Mouse (Mus musculus) midbrain, embryonic 16.5 days (tissue): ENCODE data around the gene Fuca2. TPM values are rescaled to one million over a fixed set of nuclear protein-coding genes. Genes with fewer than 3 reads are reported as not detected.

Experiments used
- ATAC-seq: fragments of 200-750 bp; cut with Nextera tagmentation; 2 replicates; pipeline ENCODE4 v1.8.0; 2017; ENCODE audit warnings: moderate TSS enrichment
- H3K27ac ChIP-seq: fragments of 300-500 bp; sonication (generic); 2 replicates; pipeline ENCODE4 v1.5.1; 2014; ENCODE audit warnings: mild to moderate bottlenecking, low read length, mixed read lengths
- H3K27me3 ChIP-seq: fragments of 300-500 bp; sonication (generic); 2 replicates; pipeline ENCODE4 v1.6.1; 2014; ENCODE audit warnings: low read depth, low read length, mixed read lengths; ENCODE audit not compliant: control insufficient read depth, insufficient read depth
- H3K36me3 ChIP-seq: fragments of 300-500 bp; sonication (generic); 2 replicates; pipeline ENCODE4 v1.6.1; 2014; ENCODE audit warnings: mild to moderate bottlenecking, low read length, moderate library complexity, mixed read lengths; ENCODE audit not compliant: control insufficient read depth, insufficient read depth
- H3K4me1 ChIP-seq: fragments of 300-500 bp; sonication (generic); 2 replicates; pipeline ENCODE4 v1.6.1; 2014; ENCODE audit warnings: mild to moderate bottlenecking, low read length, mixed read lengths; ENCODE audit not compliant: control insufficient read depth, insufficient read depth
- H3K4me2 ChIP-seq: fragments of 300-500 bp; sonication (generic); 2 replicates; pipeline ENCODE4 v1.6.1; 2014; ENCODE audit warnings: mild to moderate bottlenecking, low read length, mixed read lengths
- H3K4me3 ChIP-seq: fragments of 300-500 bp; sonication (generic); 2 replicates; pipeline ENCODE4 v1.5.1; 2014; ENCODE audit warnings: low read depth, mild to moderate bottlenecking, low read length, moderate library complexity, mixed read lengths
- H3K9ac ChIP-seq: fragments of 300-500 bp; sonication (generic); 2 replicates; pipeline ENCODE4 v1.6.1; 2014; ENCODE audit warnings: low read depth, low read length, mixed read lengths
- H3K9me3 ChIP-seq: fragments of 300-500 bp; sonication (generic); replicated peaks from 2 replicates; pipeline ENCODE4 v1.6.1; 2014; ENCODE audit warnings: mild to moderate bottlenecking, low read length, mixed read lengths; ENCODE audit not compliant: control insufficient read depth, poor library complexity, severe bottlenecking
- WGBS: fragments of 180-500 bp; shearing (Covaris S2); extraction: QIAGEN DNeasy Blood & Tissue Kit; methylation state at CpG from one replicate; pipeline ENCODE4 v1.1.7; 2014; 5-methylcytosine and 5-hydroxymethylcytosine counted together
- polyA plus RNA-seq: library from polyadenylated mRNA; unstranded; fragments of >200 nt; fragmentation: Nextera tagmentation; extraction: Ambion mirVana; gene quantifications from 2 replicates; pipeline ENCODE4 v1.2.1, GENCODE M21; 2015

The Fuca2 gene
- polyA plus RNA-seq, 1 experiment from 2014 or later, result 55.2 TPM

GRCm38 (mm10) chr10:13553498-13553985, 54.2 kb downstream of the Fuca2 start:
- Histone ChIP-seq H3K36me3 (no peaks in the 10 kb centered on the region), H3K9me3 (no peaks in the 10 kb centered on the region), H3K27ac (no peak overlapping the region), H3K9ac (peak overlapping the region; percentile 86), H3K4me3 (peak overlapping the region; percentile 85), H3K4me1 (peaks cover 12% of the 10 kb centered on the region), H3K4me2 (peak overlapping the region; percentile 80), H3K27me3 (no peaks in the 10 kb centered on the region)
- ATAC-seq, result peak; percentile 41
- 29% methylated on average over 10 of the region's 10 CpGs for WGBS

GRCm38 (mm10) chr10:13554316-13554715, 55.0 kb downstream of the Fuca2 start:
- no peaks in the 10 kb centered on the region for H3K36me3 ChIP-seq
- no peaks in the 10 kb centered on the region for H3K27me3 ChIP-seq
- H3K4me3 ChIP-seq, result no peak overlapping the region
- 91% methylated on average over 1 of the region's 1 CpGs for WGBS
- ATAC-seq, result no peak
- peaks cover 12% of the 10 kb centered on the region for H3K4me1 ChIP-seq
- no peaks in the 10 kb centered on the region for H3K9me3 ChIP-seq
- no peak overlapping the region for H3K27ac ChIP-seq
- H3K9ac ChIP-seq, result no peak overlapping the region
- H3K4me2 ChIP-seq, result no peak overlapping the region

- Histone ChIP-seq H3K9me3 (no peaks in the 10 kb centered on the region), H3K4me1 (peaks cover 8% of the 10 kb centered on the region; the same call in 1 of the 2 replicates), H3K36me3 (no peaks in the 10 kb centered on the region), H3K9ac (no peak overlapping the region), H3K4me2 (no peak overlapping the region), H3K27ac (no peak overlapping the region), H3K4me3 (no peak overlapping the region), H3K27me3 (no peaks in the 10 kb centered on the region)
- ATAC-seq, result no peak
- WGBS, result 92% methylated on average over 13 of the region's 13 CpGs
Observed at GRCm38 (mm10) chr10:13560014-13560674, 60.8 kb downstream of the Fuca2 start.

- WGBS, result 26% methylated on average over 24 of the region's 24 CpGs
Observed at GRCm38 (mm10) chr10:13564364-13565079, 65.2 kb downstream of the Fuca2 start.

GRCm38 (mm10) chr10:13565080-13565448, 65.7 kb downstream of the Fuca2 start:
- 67% methylated on average over 8 of the region's 8 CpGs for WGBS
- H3K4me3 ChIP-seq, result peak overlapping the region; percentile 32
- H3K9ac ChIP-seq, result peak overlapping the region; percentile 41; the same call in 1 of the 2 replicates
- H3K4me2 ChIP-seq, result peak overlapping the region; percentile 62
- ATAC-seq, result no peak
- H3K9me3 ChIP-seq, result no peaks in the 10 kb centered on the region
- H3K27me3 ChIP-seq, result no peaks in the 10 kb centered on the region; the same call in 1 of the 2 replicates
- H3K27ac ChIP-seq, result no peak overlapping the region
- H3K36me3 ChIP-seq, result no peaks in the 10 kb centered on the region
- peaks cover 8% of the 10 kb centered on the region; the same call in 1 of the 2 replicates for H3K4me1 ChIP-seq

More at GRCm38 (mm10) chr10:13564364-13565079, 65.2 kb downstream of the Fuca2 start:
- Histone ChIP-seq H3K27ac (no peak overlapping the region), H3K27me3 (no peaks in the 10 kb centered on the region; the same call in 1 of the 2 replicates), H3K9me3 (no peaks in the 10 kb centered on the region), H3K4me2 (peak overlapping the region; percentile 62), H3K9ac (peak overlapping the region; percentile 41; the same call in 1 of the 2 replicates), H3K36me3 (no peaks in the 10 kb centered on the region), H3K4me3 (peak overlapping the region; percentile 32), H3K4me1 (peaks cover 8% of the 10 kb centered on the region; the same call in 1 of the 2 replicates)
- ATAC-seq, result peak; percentile 87

GRCm38 (mm10) chr10:13566393-13566792, 67.1 kb downstream of the Fuca2 start:
- H3K27me3 ChIP-seq, result peaks cover under 1% of the 10 kb centered on the region; the same call in 1 of the 2 replicates
- 63% methylated on average over 13 of the region's 13 CpGs for WGBS
- H3K36me3 ChIP-seq, result no peaks in the 10 kb centered on the region
- H3K27ac ChIP-seq, result no peak overlapping the region
- no peaks in the 10 kb centered on the region for H3K9me3 ChIP-seq
- no peak overlapping the region for H3K4me2 ChIP-seq
- ATAC-seq, result no peak
- H3K4me1 ChIP-seq, result peaks cover 14% of the 10 kb centered on the region; the same call in 1 of the 2 replicates
- H3K4me3 ChIP-seq, result no peak overlapping the region
- H3K9ac ChIP-seq, result no peak overlapping the region

Other genes starting within 250 kb of the Fuca2 start
- gene Phactr2, start 25.1 kb upstream of the Fuca2 start, polyA plus RNA-seq, result 7.0 and 7.4 TPM in 2 replicates
- 1.1 and 1.4 TPM in 2 replicates for gene Adat2, start 53.4 kb downstream of the Fuca2 start, polyA plus RNA-seq
- 29.5 and 34.2 TPM in 2 replicates for gene Pex3, start 53.6 kb downstream of the Fuca2 start, polyA plus RNA-seq